Mouse (Mus musculus) left cerebral cortex, postnatal 14 days (tissue): Measurements from ENCODE around the gene Gadd45a. TPM values are rescaled to one million over a fixed set of nuclear protein-coding genes. Genes with fewer than 3 reads are reported as not detected.
"Not testable (repeated sequence)": the region's sequence is repeated elsewhere in the genome, so short reads cannot be mapped to it uniquely, and the experiment has no call there.

Experiments used
- DNase-seq, 2 experiments: peaks; one replicate each; pipeline ENCODE4 v3.0.0; 2021 to 2022; ENCODE audit warnings: low spot score in 2 of 2, mixed read lengths in 1 of 2
- intact Hi-C: fragments of 180-260 bp; cut with DNase I; formaldehyde crosslinking; loops from one replicate; pipeline ENCODE4 v1.15.1; 2025
- total RNA-seq, 2 experiments: library from RNA; stranded (reverse); gene quantifications; 2 replicates each; pipeline ENCODE4 v1.2.3; 2021

Gene Gadd45a
- total RNA-seq, 2 experiments from 2014 or later: 6.6 to 10.3 TPM

- intact Hi-C loops: no loop called here
- DNase-seq: no peak
These were observed 9.7 kb downstream of the Gadd45a start for GRCm38 (mm10) chr6:67027438-67028142.

- intact Hi-C loops: no loop called here
- no peak for DNase-seq
These were observed 10.6 kb downstream of the Gadd45a start for GRCm38 (mm10) chr6:67026661-67027060.

GRCm38 (mm10) chr6:67023729-67024128 lies 13.5 kb downstream of the Gadd45a start:
- no peak for DNase-seq
- intact Hi-C loops: loop anchor here (5.0 kb wide), 1 partner anchor 121 kb away; no protein-coding TSS in a partner anchor

- DNase-seq: no peak
- intact Hi-C loops: loop anchor here (5.0 kb wide), 1 partner anchor 119 kb away; no protein-coding TSS in a partner anchor
These were observed 15.9 kb downstream of the Gadd45a start for GRCm38 (mm10) chr6:67021308-67021707.

GRCm38 (mm10) chr6:67019001-67019400 lies 18.3 kb downstream of the Gadd45a start:
- intact Hi-C loops: not testable (repeated sequence)
- DNase-seq: peak; percentile 18 to 45

GRCm38 (mm10) chr6:67018365-67018764 lies 18.9 kb downstream of the Gadd45a start:
- no peak for DNase-seq
- intact Hi-C loops: no loop called here

GRCm38 (mm10) chr6:67016520-67017111 lies 20.6 kb downstream of the Gadd45a start:
- intact Hi-C loops: no loop called here
- no peak for DNase-seq

GRCm38 (mm10) chr6:67015739-67016519 lies 21.3 kb downstream of the Gadd45a start:
- intact Hi-C loops: no loop called here

GRCm38 (mm10) chr6:67014679-67015075 lies 22.6 kb downstream of the Gadd45a start:
- no peak for DNase-seq
- intact Hi-C loops: no loop called here

More at GRCm38 (mm10) chr6:67015739-67016519, 21.3 kb downstream of the Gadd45a start:
- DNase-seq: no peak

GRCm38 (mm10) chr6:67013949-67014678 lies 23.1 kb downstream of the Gadd45a start:
- intact Hi-C loops: no loop called here
- DNase-seq: no peak

DNA sequence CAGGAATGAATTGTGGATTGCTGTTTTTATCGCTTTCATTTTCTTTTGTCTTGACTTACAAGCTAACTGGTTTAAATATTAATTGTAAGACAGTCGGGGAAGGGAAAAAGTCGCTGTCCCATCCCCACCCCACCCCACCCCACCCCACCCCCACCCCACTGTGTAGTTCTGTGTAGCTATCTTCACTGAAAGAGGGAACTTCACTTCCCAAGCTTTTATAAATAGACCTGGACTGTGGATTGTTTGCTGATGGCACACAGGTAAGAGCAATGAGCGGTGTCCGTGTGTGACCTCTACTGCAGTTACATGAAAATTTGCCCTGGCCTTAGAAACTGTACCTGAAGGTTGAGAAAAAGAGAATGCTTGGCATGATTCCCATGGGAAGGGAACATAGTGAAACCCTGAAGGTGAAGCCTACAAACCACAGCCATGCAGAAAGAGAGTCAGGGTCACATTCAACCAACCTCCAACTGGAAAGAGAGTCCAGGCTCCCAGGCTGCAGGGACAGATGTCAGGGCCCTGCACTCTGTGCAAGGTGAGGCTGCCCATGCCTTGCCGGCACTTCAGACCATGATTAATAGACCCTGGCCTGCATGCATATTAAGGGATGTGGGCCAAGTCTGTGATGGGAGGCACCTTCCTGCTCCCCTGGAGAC lies 23.8 kb downstream of the Gadd45a start:
- DNase-seq: no peak
- intact Hi-C loops: no loop called here

- intact Hi-C loops: no loop called here
- DNase-seq: no peak
These were observed 26.1 kb downstream of the Gadd45a start for GRCm38 (mm10) chr6:67011217-67011518.

DNA sequence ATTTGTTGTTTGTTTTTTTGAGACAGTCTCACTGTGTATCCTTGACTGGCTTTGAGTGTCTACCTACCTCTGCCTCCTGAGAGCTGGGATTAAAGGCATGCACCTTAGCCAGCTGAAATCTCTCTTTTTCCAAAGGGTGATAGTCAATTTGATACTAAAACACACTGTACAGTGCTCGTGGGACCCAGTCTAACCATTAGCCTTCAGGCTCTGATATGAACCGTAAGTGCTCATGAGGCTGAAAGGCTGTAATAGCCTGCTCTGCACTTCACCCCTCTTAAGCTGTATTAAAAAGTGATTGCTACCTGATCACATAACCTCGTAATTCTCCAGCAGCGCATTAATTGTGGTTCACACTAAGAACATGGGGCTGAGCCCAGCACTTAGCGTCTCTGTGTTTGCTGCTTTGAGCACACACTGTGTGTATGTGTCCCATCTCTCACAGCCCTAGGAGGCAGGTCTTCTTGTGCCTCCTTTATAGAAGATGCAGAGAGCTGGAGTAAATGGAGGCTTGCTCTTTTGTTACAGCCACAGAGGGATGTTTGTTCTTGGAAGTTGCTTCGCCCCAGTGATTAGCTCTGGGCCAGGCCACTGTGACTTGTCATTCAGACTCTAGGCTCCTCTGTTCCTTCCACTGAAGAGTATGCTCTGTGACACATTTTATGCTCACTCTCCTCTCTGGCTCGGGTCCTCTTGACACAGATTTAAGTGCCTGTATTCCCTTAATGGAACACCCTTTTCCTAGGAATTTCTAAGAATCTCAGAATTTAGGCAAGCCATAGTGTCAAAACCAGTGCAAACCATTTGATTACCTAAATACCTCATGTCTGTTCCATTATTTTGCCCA lies 26.7 kb downstream of the Gadd45a start:
- intact Hi-C loops: no loop called here

GRCm38 (mm10) chr6:67009888-67010287 lies 27.4 kb downstream of the Gadd45a start:
- no peak for DNase-seq
- intact Hi-C loops: no loop called here

More for the DNA sequence above, 26.7 kb downstream of the Gadd45a start:
- DNase-seq: no peak

GRCm38 (mm10) chr6:66999800-67000199 lies 37.5 kb downstream of the Gadd45a start:
- intact Hi-C loops: no loop called here
- DNase-seq: no peak

GRCm38 (mm10) chr6:66998645-66999044 lies 38.6 kb downstream of the Gadd45a start:
- DNase-seq: no peak
- intact Hi-C loops: no loop called here

DNA sequence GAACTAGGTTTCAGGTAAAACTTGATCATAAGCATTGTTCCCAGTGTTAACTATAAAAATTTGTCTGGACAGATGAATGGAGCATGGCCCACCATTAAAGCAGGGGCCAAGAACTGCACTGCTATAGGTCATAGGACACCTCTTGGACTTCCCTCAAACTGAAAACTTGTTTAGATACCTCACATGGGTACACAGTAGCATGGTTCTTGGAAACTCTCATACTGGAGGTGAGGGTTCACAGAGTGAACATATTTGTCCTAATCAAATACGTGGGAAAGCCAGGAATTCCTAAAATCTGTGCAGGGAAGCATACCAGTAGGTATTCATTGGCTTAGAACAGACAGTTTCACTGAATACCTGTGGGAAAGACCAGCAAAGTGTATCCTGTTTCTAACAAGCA lies 41.0 kb downstream of the Gadd45a start:
- intact Hi-C loops: no loop called here
- no peak for DNase-seq

DNA sequence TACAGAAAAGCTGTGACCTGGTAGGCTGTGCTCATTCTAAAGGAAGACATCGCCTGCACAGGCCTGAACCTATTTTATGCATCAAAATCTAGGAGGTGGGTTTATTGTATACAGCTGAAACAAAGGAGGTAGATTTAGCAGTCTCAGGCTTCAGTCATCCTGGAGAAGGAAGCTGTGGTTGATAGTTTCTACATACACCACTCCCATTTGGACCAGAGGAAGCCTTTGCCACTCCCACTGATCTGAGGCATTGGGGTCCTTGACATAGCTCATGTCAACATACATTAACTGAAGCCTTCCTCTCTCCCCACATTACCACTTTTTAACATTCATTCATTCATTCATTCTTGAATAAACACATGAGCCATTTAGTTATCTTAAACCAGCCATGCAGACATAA lies 41.4 kb downstream of the Gadd45a start:
- no peak for DNase-seq
- intact Hi-C loops: no loop called here
